ENCODE assay signal across 24 mouse cellular contexts in genomic region chr5:25536921-25537409, GRCm38 (mm10). TPM values are rescaled to one million over a fixed set of nuclear protein-coding genes. Genes with fewer than 3 reads are reported as not detected.
DNase-seq lines count a peak whose midpoint lies in the region; ATAC-seq and TF ChIP-seq lines count a peak whose summit lies in the region.
"Had no signal": no experiment of that assay in that cellular context is flagged by ENCODE, and none has a peak within 500 bp of the region (broad histone marks: within the 10 kb centered on the region; RNA-seq: fewer than 3 reads in every experiment).

No protein-coding gene starts in this region.

- peak overlapping the region; percentile 78 for H3K27ac ChIP-seq in ES-Bruce4 (ENCODE audit: insufficient read depth, low read length)
- H3K27ac ChIP-seq in liver, postnatal 0 days (ENCODE audit: low read depth) = no peak overlapping the region
- no peak overlapping the region for H3K27ac ChIP-seq in lung, postnatal 0 days (ENCODE audit: low read length)
- H3K27ac ChIP-seq: hindbrain, embryonic 13.5 days; kidney, postnatal 0 days; layer of hippocampus, adult 2 months; limb, embryonic 12.5 days; macrophage; midbrain, embryonic 12.5 days had no signal

- no peak overlapping the region for H3K9ac ChIP-seq in ES-Bruce4 (ENCODE audit: low read depth, poor library complexity, severe bottlenecking)
- no peak overlapping the region for H3K9ac ChIP-seq in liver, postnatal 0 days (replicated peaks)
- no peak overlapping the region for H3K9ac ChIP-seq in lung, postnatal 0 days (replicated peaks; ENCODE audit: low read depth)
- H3K9ac ChIP-seq: hindbrain, embryonic 13.5 days; limb, embryonic 12.5 days; midbrain, embryonic 12.5 days had no signal

- 0 out of 2 replicates have a peak, but pooled peaks have one; percentile 22 for ATAC-seq in liver, postnatal 0 days
- no peak for ATAC-seq in lung, postnatal 0 days

- no peaks in the 10 kb centered on the region for H3K36me3 ChIP-seq in ES-Bruce4 (ENCODE audit: control insufficient read depth, insufficient read depth, low read length, poor library complexity, severe bottlenecking)
- no peaks in the 10 kb centered on the region for H3K36me3 ChIP-seq in liver, postnatal 0 days (replicated peaks; ENCODE audit: insufficient read depth, low read length)
- no peaks in the 10 kb centered on the region for H3K36me3 ChIP-seq in lung, postnatal 0 days (ENCODE audit: insufficient read depth, low read length)
- H3K36me3 ChIP-seq: hindbrain, embryonic 13.5 days; limb, embryonic 12.5 days; midbrain, embryonic 12.5 days had no signal

- DNase-seq in adrenal gland, adult 2 months = peak; percentile 22
- no peak for DNase-seq in adrenal gland, postnatal 4 days (ENCODE audit: low spot score in 2 of 2)
- peak; percentile 54 for DNase-seq in c-Kit-positive CD71-positive TER-119-positive erythroid progenitor cells, embryonic 14.5 days (ENCODE audit: low spot score)
- DNase-seq in liver, postnatal 0 days = no peak
- no peak for DNase-seq in lung, postnatal 0 days (ENCODE audit: low spot score)
- no peak for DNase-seq in urinary bladder, adult 2 months (ENCODE audit: low spot score)
- no peak for DNase-seq in right cerebral cortex, adult 18-20 months
- DNase-seq: adrenal gland, adult 8-10 months; cerebellum, postnatal 14 days; gastrocnemius, postnatal 14 days; heart, postnatal 10 days; kidney, adult 11 months; lung, adult 2 months had no signal

- no peak for TF ChIP-seq CTCF in ES-Bruce4 (IDR thresholded peaks at IDR 0.05; ENCODE audit: low read depth, low read length)
- no peak for TF ChIP-seq CTCF in liver, postnatal 0 days (IDR thresholded peaks at IDR 0.05; ENCODE audit: low read depth)
- TF ChIP-seq CTCF in lung, postnatal 0 days (IDR thresholded peaks at IDR 0.05) = no peak

- peak overlapping the region; percentile 41 for H3K4me3 ChIP-seq in ES-Bruce4 (ENCODE audit: low read depth, low read length)
- no peak overlapping the region for H3K4me3 ChIP-seq in liver, postnatal 0 days (ENCODE audit: low read depth, low read length)
- no peak overlapping the region for H3K4me3 ChIP-seq in lung, postnatal 0 days (ENCODE audit: low read depth, low read length)
- H3K4me3 ChIP-seq: hindbrain, embryonic 13.5 days; layer of hippocampus, adult 2 months; limb, embryonic 12.5 days; midbrain, embryonic 12.5 days had no signal

- no peaks in the 10 kb centered on the region for H3K9me3 ChIP-seq in ES-Bruce4 (replicated peaks; ENCODE audit: control insufficient read depth, insufficient read depth, low read length, poor library complexity, severe bottlenecking)
- H3K9me3 ChIP-seq in liver, postnatal 0 days (ENCODE audit: low read length) = 0 out of 2 replicates have a peak, but pooled peaks cover 3% of the 10 kb centered on the region
- H3K9me3 ChIP-seq in lung, postnatal 0 days (ENCODE audit: low read length) = no peaks in the 10 kb centered on the region
- H3K9me3 ChIP-seq: hindbrain, embryonic 13.5 days; midbrain, embryonic 12.5 days had no signal

- no peak for TF ChIP-seq POLR2A in ES-Bruce4 (IDR thresholded peaks at IDR 0.05; ENCODE audit: insufficient read depth, low read length)

- H3K4me1 ChIP-seq in ES-Bruce4 (ENCODE audit: control insufficient read depth, insufficient read depth, low read length) = peaks cover 1% of the 10 kb centered on the region
- H3K4me1 ChIP-seq in liver, postnatal 0 days (ENCODE audit: insufficient read depth) = no peaks in the 10 kb centered on the region
- no peaks in the 10 kb centered on the region for H3K4me1 ChIP-seq in lung, postnatal 0 days (ENCODE audit: insufficient read depth, low read depth, low read length)
- H3K4me1 ChIP-seq: limb, embryonic 12.5 days had no signal

- WGBS in liver, postnatal 0 days (ENCODE audit: insufficient replicate concordance) = 62% methylated on average over 6 of the region's 6 CpGs
- 40% methylated on average over 6 of the region's 6 CpGs for WGBS in lung, postnatal 0 days

- no peak overlapping the region for H3K4me2 ChIP-seq in liver, postnatal 0 days (ENCODE audit: low read depth, low read length)
- no peak overlapping the region for H3K4me2 ChIP-seq in lung, postnatal 0 days (replicated peaks; ENCODE audit: low read depth, low read length)
- H3K4me2 ChIP-seq: hindbrain, embryonic 13.5 days; limb, embryonic 12.5 days; midbrain, embryonic 12.5 days had no signal

- TF ChIP-seq EP300 in ES-Bruce4 (IDR thresholded peaks at IDR 0.05; ENCODE audit: insufficient read depth, low read depth, low read length) = peak; percentile 70; the same call in 1 of the 2 replicates
- no peak for TF ChIP-seq EP300 in liver, postnatal 0 days (IDR thresholded peaks at IDR 0.05; ENCODE audit: low read depth)
- TF ChIP-seq EP300 in lung, postnatal 0 days (IDR thresholded peaks at IDR 0.05) = no peak

- no peaks in the 10 kb centered on the region for H3K27me3 ChIP-seq in ES-Bruce4 (ENCODE audit: control insufficient read depth, insufficient read depth, low read length, poor library complexity, severe bottlenecking)
- no peaks in the 10 kb centered on the region for H3K27me3 ChIP-seq in liver, postnatal 0 days (ENCODE audit: insufficient read depth, low read length)
- no peaks in the 10 kb centered on the region for H3K27me3 ChIP-seq in lung, postnatal 0 days (replicated peaks; ENCODE audit: insufficient read depth, low read length)
- H3K27me3 ChIP-seq: hindbrain, embryonic 13.5 days; midbrain, embryonic 12.5 days had no signal

RNA-seq across cellular contexts. Expression of gene Cct8l1, which starts 21.1 kb away (rescaled TPM):
- not detected for total RNA-seq in adrenal gland, adult 2 months (2021)
- polyA plus RNA-seq in adrenal gland, adult 2 months (2012; rRNA removed) = not detected in 2 replicates
- not detected for total RNA-seq in adrenal gland, postnatal 4 days (2021)
- not detected in 2 replicates for polyA plus RNA-seq in ES-Bruce4 (2011; ENCODE audit: insufficient read depth, insufficient read length, low read depth, missing spikeins)
- not detected in 2 replicates for polyA plus RNA-seq in liver, postnatal 0 days (2015; fragmentation: Nextera tagmentation; extraction: Ambion mirVana)
- polyA plus RNA-seq in lung, postnatal 0 days (2015; fragmentation: Nextera tagmentation; extraction: Ambion mirVana) = not detected in 2 replicates
- 0.14 TPM in 1 of 2 replicates, not detected in the other for polyA plus RNA-seq in urinary bladder, adult 2 months (2012; rRNA removed)
- total RNA-seq: gastrocnemius, postnatal 14 days; heart, postnatal 10 days; MEL had no signal
- polyA plus RNA-seq: forebrain, embryonic 11.5 days; kidney, postnatal 0 days; limb, embryonic 12.5 days; lung, adult 2 months; macrophage; midbrain, embryonic 12.5 days; neural tube, embryonic 14.5 days; spleen, adult 2 months had no signal

RNA-seq across cellular contexts. Expression of gene Kmt2c, which starts 38.4 kb away (rescaled TPM):
- 10 to 100 TPM; 42.7 to 54.1 TPM for total RNA-seq in adrenal gland, adult 2 months (2021)
- polyA plus RNA-seq in adrenal gland, adult 2 months (2012; rRNA removed) = 6.8 and 8.3 TPM in 2 replicates
- total RNA-seq in adrenal gland, postnatal 4 days (2021) = 10 to 100 TPM; 57.3 to 64.1 TPM
- polyA plus RNA-seq in ES-Bruce4 (2011; ENCODE audit: insufficient read depth, insufficient read length, low read depth, missing spikeins) = 24.4 and 27.1 TPM in 2 replicates
- 3.7 and 4.1 TPM in 2 replicates for polyA plus RNA-seq in liver, postnatal 0 days (2015; fragmentation: Nextera tagmentation; extraction: Ambion mirVana)
- 9.5 and 12.1 TPM in 2 replicates for polyA plus RNA-seq in lung, postnatal 0 days (2015; fragmentation: Nextera tagmentation; extraction: Ambion mirVana)
- 32.9 and 35.1 TPM in 2 replicates for polyA plus RNA-seq in urinary bladder, adult 2 months (2012; rRNA removed)

Comparison
In these comparisons a context has a peak if more than half of its experiments do, and no peak if none do; other contexts are left out.
1. DNase-seq: peak in adrenal gland, adult 2 months (single experiment) and c-Kit-positive CD71-positive TER-119-positive erythroid progenitor cells, embryonic 14.5 days (single experiment); none in adrenal gland, postnatal 4 days (0 of 2), liver, postnatal 0 days (single experiment), lung, postnatal 0 days (single experiment), urinary bladder, adult 2 months (single experiment) and right cerebral cortex, adult 18-20 months (single experiment).